Mouse (Mus musculus): ENCODE measurements around the gene Hoxd1. TPM values are rescaled to one million over a fixed set of nuclear protein-coding genes. Genes with fewer than 3 reads are reported as not detected.

Hoxd1 gene
- not detected for polyA plus RNA-seq (2014; fragmentation: Illumina TruSeq; extraction: RNeasy Lipid Tissue Mini Kit (QIAGEN cat#74804); ENCODE audit: low replicate concordance)

DNA sequence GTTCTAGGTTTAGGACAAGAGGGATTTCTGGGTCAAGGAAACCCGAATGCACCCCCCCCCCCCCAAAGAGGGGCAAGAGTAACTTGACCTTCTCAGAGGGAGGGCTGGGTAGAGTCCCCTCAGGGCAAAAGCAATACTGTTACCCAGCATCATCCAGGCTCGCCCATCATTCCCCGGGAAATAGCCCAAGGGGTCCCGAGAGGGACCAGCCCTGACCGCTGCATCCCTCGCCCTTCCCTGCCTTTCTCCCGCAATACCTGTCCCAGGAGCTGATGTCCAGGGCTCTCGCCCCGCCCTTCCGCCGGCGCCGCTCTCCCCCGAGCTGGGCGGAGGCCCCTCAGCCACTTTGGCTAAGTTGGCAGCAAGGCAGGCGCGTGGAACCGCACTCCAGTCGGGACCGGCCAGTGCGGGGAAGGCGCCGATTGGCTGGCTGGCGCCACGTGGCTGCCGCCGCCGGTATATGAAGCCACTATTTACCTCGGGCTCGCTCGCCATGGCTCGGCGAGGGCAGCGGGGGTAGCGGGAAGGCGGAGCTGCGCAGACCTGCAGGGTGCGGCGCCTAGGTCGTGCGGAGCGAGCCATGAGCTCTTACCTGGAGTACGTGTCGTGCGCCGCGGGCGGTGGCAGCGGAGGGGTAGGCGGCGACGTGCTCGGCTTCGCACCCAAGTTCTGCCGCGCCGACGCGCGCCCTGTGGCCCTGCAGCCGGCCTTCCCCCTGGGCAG lies at the start of gene Hoxd1:
Gene Hoxd1, plus strand, starts transcription at position 459 of the 723 bp plus-strand sequence.

DNA sequence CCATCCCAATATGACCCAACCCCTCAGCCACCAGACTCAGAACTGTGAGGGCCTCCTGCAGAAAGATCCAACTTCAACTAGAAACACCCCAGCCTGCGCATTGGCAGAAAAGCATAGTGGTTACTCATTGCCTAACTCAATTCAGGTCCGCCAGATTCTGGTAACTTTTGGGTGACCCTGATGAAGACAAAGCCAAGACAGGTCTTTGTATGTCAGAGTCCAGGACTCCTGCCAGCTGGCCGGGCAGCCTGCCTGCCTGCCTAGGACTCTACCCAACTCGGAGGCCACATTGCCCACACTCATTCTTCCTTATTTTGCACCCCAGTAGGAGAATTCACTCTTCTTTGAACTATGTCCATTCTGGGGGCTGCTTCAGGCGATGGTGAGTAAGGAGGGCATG lies 36.2 kb upstream of the Hoxd1 start, which contains the start of gene Gm28230:
Gene Gm28230, plus strand, starts transcription at position 178 of the 400 bp plus-strand sequence.

Other genes starting within 250 kb of the Hoxd1 start
- gene Lnpk, start 183.5 kb upstream of the Hoxd1 start, polyA plus RNA-seq (2014; fragmentation: Illumina TruSeq; extraction: RNeasy Lipid Tissue Mini Kit (QIAGEN cat#74804); ENCODE audit: low replicate concordance): 32.3 TPM
- not detected for gene Evx2, start 103.4 kb upstream of the Hoxd1 start, polyA plus RNA-seq (2014; fragmentation: Illumina TruSeq; extraction: RNeasy Lipid Tissue Mini Kit (QIAGEN cat#74804); ENCODE audit: low replicate concordance)
- gene Hoxd13, start 94.7 kb upstream of the Hoxd1 start, polyA plus RNA-seq (2014; fragmentation: Illumina TruSeq; extraction: RNeasy Lipid Tissue Mini Kit (QIAGEN cat#74804); ENCODE audit: low replicate concordance): not detected
- not detected for gene Hoxd12, start 88.0 kb upstream of the Hoxd1 start, polyA plus RNA-seq (2014; fragmentation: Illumina TruSeq; extraction: RNeasy Lipid Tissue Mini Kit (QIAGEN cat#74804); ENCODE audit: low replicate concordance)
- not detected for gene Hoxd11, start 83.4 kb upstream of the Hoxd1 start, polyA plus RNA-seq (2014; fragmentation: Illumina TruSeq; extraction: RNeasy Lipid Tissue Mini Kit (QIAGEN cat#74804); ENCODE audit: low replicate concordance)
- gene Hoxd10, start 71.1 kb upstream of the Hoxd1 start, polyA plus RNA-seq (2014; fragmentation: Illumina TruSeq; extraction: RNeasy Lipid Tissue Mini Kit (QIAGEN cat#74804); ENCODE audit: low replicate concordance): not detected
- gene Hoxd9, start 65.3 kb upstream of the Hoxd1 start, polyA plus RNA-seq (2014; fragmentation: Illumina TruSeq; extraction: RNeasy Lipid Tissue Mini Kit (QIAGEN cat#74804); ENCODE audit: low replicate concordance): not detected
- 1.6 TPM for gene Hoxd8, start 58.4 kb upstream of the Hoxd1 start, polyA plus RNA-seq (2014; fragmentation: Illumina TruSeq; extraction: RNeasy Lipid Tissue Mini Kit (QIAGEN cat#74804); ENCODE audit: low replicate concordance)
- gene Hoxd3, start 51.1 kb upstream of the Hoxd1 start, polyA plus RNA-seq (2014; fragmentation: Illumina TruSeq; extraction: RNeasy Lipid Tissue Mini Kit (QIAGEN cat#74804); ENCODE audit: low replicate concordance): 0.26 TPM
- 0.41 TPM for gene Hoxd4, start 51.1 kb upstream of the Hoxd1 start, polyA plus RNA-seq (2014; fragmentation: Illumina TruSeq; extraction: RNeasy Lipid Tissue Mini Kit (QIAGEN cat#74804); ENCODE audit: low replicate concordance)
- not detected for gene Gm28230, start 36.3 kb upstream of the Hoxd1 start, polyA plus RNA-seq (2014; fragmentation: Illumina TruSeq; extraction: RNeasy Lipid Tissue Mini Kit (QIAGEN cat#74804); ENCODE audit: low replicate concordance)
- gene Mtx2, start 62.8 kb downstream of the Hoxd1 start, polyA plus RNA-seq (2014; fragmentation: Illumina TruSeq; extraction: RNeasy Lipid Tissue Mini Kit (QIAGEN cat#74804); ENCODE audit: low replicate concordance): 231 TPM

All from small intestine, adult 10 weeks (tissue).